Mouse (Mus musculus) neural tube, embryonic 15.5 days (tissue): ENCODE results near the gene Zfp385c. TPM values are rescaled to one million over a fixed set of nuclear protein-coding genes. Genes with fewer than 3 reads are reported as not detected.
A peak's percentile ranks its signal among the peaks of the same experiment; 100 is the strongest.

ENCODE experiments used
- ATAC-seq: fragments of 200-750 bp; cut with Nextera tagmentation; 2 replicates; pipeline ENCODE4 v1.8.0; 2017; ENCODE audit warnings: mild to moderate bottlenecking, moderate TSS enrichment, moderate library complexity; ENCODE audit not compliant: low FRiP score
- H3K27ac ChIP-seq: fragments of 300-500 bp; sonication (generic); replicated peaks from 2 replicates; pipeline ENCODE4 v1.5.1; 2015; ENCODE audit warnings: mild to moderate bottlenecking, inconsistent platforms
- H3K27me3 ChIP-seq: fragments of 300-500 bp; sonication (generic); replicated peaks from 2 replicates; pipeline ENCODE4 v1.6.1; 2015; ENCODE audit warnings: inconsistent platforms
- H3K36me3 ChIP-seq: fragments of 300-500 bp; sonication (generic); 2 replicates; pipeline ENCODE4 v1.6.1; 2015; ENCODE audit warnings: inconsistent platforms
- H3K4me1 ChIP-seq: fragments of 300-500 bp; sonication (generic); 2 replicates; pipeline ENCODE4 v1.6.1; 2015; ENCODE audit warnings: inconsistent platforms
- H3K4me2 ChIP-seq: fragments of 300-500 bp; sonication (generic); 2 replicates; pipeline ENCODE4 v1.6.1; 2015; ENCODE audit warnings: inconsistent platforms, mild to moderate bottlenecking, moderate library complexity
- H3K4me3 ChIP-seq: fragments of 300-500 bp; sonication (generic); replicated peaks from 2 replicates; pipeline ENCODE4 v1.5.1; 2015; ENCODE audit warnings: mild to moderate bottlenecking, inconsistent platforms
- H3K9ac ChIP-seq: fragments of 300-500 bp; sonication (generic); replicated peaks from 2 replicates; pipeline ENCODE4 v1.6.1; 2015; ENCODE audit warnings: mild to moderate bottlenecking, inconsistent platforms
- H3K9me3 ChIP-seq: fragments of 300-500 bp; sonication (generic); replicated peaks from 2 replicates; pipeline ENCODE4 v1.6.1; 2016; ENCODE audit warnings: inconsistent platforms
- WGBS: fragments of 180-500 bp; shearing (Covaris S2); methylation state at CpG from one replicate; pipeline ENCODE4 v1.1.7; 2015; ENCODE audit warnings: mixed read lengths; 5-methylcytosine and 5-hydroxymethylcytosine counted together
- polyA plus RNA-seq: library from polyadenylated mRNA; unstranded; fragments of >200 nt; fragmentation: Nextera tagmentation; extraction: Ambion mirVana; gene quantifications from 2 replicates; pipeline ENCODE4 v1.2.1, GENCODE M21; 2015

Zfp385c gene
- polyA plus RNA-seq, 1 experiment from 2014 or later, result 0.77 TPM

GRCm38 (mm10) chr11:100607121-100607520 is 85.1 kb downstream of the Zfp385c start:
- no peak overlapping the region for H3K27ac ChIP-seq
- H3K36me3 ChIP-seq, result no peaks in the 10 kb centered on the region
- peaks cover 50% of the 10 kb centered on the region for H3K4me1 ChIP-seq
- H3K4me2 ChIP-seq, result no peak overlapping the region
- no peaks in the 10 kb centered on the region for H3K27me3 ChIP-seq
- ATAC-seq, result no peak
- H3K9ac ChIP-seq, result no peak overlapping the region
- 93% methylated on average over 6 of the region's 6 CpGs for WGBS
- no peak overlapping the region for H3K4me3 ChIP-seq
- no peaks in the 10 kb centered on the region for H3K9me3 ChIP-seq

- Histone ChIP-seq H3K9ac (no peak overlapping the region), H3K27me3 (no peaks in the 10 kb centered on the region), H3K27ac (0 out of 2 replicates have a peak overlapping the region, but pooled peaks have one; percentile 6), H3K4me3 (no peak overlapping the region), H3K4me1 (peaks cover 44% of the 10 kb centered on the region), H3K36me3 (peaks cover 10% of the 10 kb centered on the region), H3K9me3 (no peaks in the 10 kb centered on the region), H3K4me2 (no peak overlapping the region)
- ATAC-seq, result no peak
- 82% methylated on average over 10 of the region's 10 CpGs for WGBS
Measured at GRCm38 (mm10) chr11:100605451-100605850, 86.8 kb downstream of the Zfp385c start.

- WGBS, result 78% methylated on average over 4 of the region's 4 CpGs
- no peak overlapping the region for H3K4me3 ChIP-seq
- H3K4me2 ChIP-seq, result no peak overlapping the region
- H3K4me1 ChIP-seq, result peaks cover 35% of the 10 kb centered on the region
- no peak for ATAC-seq
- H3K27ac ChIP-seq, result peak overlapping the region; percentile 54; the same call in 1 of the 2 replicates
- H3K36me3 ChIP-seq, result peaks cover 16% of the 10 kb centered on the region
- H3K27me3 ChIP-seq, result no peaks in the 10 kb centered on the region
- no peaks in the 10 kb centered on the region for H3K9me3 ChIP-seq
- H3K9ac ChIP-seq, result no peak overlapping the region
Measured at GRCm38 (mm10) chr11:100604321-100605005, 87.8 kb downstream of the Zfp385c start.

- WGBS, result 75% methylated on average over 8 of the region's 8 CpGs
- ATAC-seq, result no peak
- no peak overlapping the region for H3K4me3 ChIP-seq
- H3K4me2 ChIP-seq, result no peak overlapping the region
- peak overlapping the region; percentile 54 for H3K27ac ChIP-seq
- H3K9ac ChIP-seq, result no peak overlapping the region
- H3K27me3 ChIP-seq, result no peaks in the 10 kb centered on the region
- no peaks in the 10 kb centered on the region for H3K9me3 ChIP-seq
- H3K36me3 ChIP-seq, result peaks cover 22% of the 10 kb centered on the region
- peaks cover 32% of the 10 kb centered on the region for H3K4me1 ChIP-seq
Measured at GRCm38 (mm10) chr11:100603813-100604212, 88.4 kb downstream of the Zfp385c start.

- Histone ChIP-seq H3K36me3 (peaks cover 29% of the 10 kb centered on the region), H3K27ac (no peak overlapping the region)
- 91% methylated on average over 9 of the region's 9 CpGs for WGBS
Measured at GRCm38 (mm10) chr11:100603155-100603554, 89.1 kb downstream of the Zfp385c start.

GRCm38 (mm10) chr11:100601372-100601771 is 90.9 kb downstream of the Zfp385c start:
- no peak for ATAC-seq
- Histone ChIP-seq H3K4me1 (peaks cover 21% of the 10 kb centered on the region), H3K9ac (no peak overlapping the region), H3K4me2 (no peak overlapping the region), H3K4me3 (no peak overlapping the region), H3K9me3 (no peaks in the 10 kb centered on the region), H3K36me3 (peaks cover 47% of the 10 kb centered on the region), H3K27me3 (no peaks in the 10 kb centered on the region), H3K27ac (no peak overlapping the region)
- WGBS, result 90% methylated on average over 3 of the region's 3 CpGs

More at GRCm38 (mm10) chr11:100603155-100603554, 89.1 kb downstream of the Zfp385c start:
- peaks cover 26% of the 10 kb centered on the region for H3K4me1 ChIP-seq
- H3K9ac ChIP-seq, result no peak overlapping the region
- no peaks in the 10 kb centered on the region for H3K9me3 ChIP-seq
- no peak overlapping the region for H3K4me2 ChIP-seq
- H3K4me3 ChIP-seq, result no peak overlapping the region
- H3K27me3 ChIP-seq, result no peaks in the 10 kb centered on the region
- ATAC-seq, result no peak

GRCm38 (mm10) chr11:100598074-100598473 is 94.2 kb downstream of the Zfp385c start:
- H3K27me3 ChIP-seq, result no peaks in the 10 kb centered on the region
- no peaks in the 10 kb centered on the region for H3K4me1 ChIP-seq
- no peak overlapping the region for H3K9ac ChIP-seq
- no peaks in the 10 kb centered on the region for H3K9me3 ChIP-seq
- H3K27ac ChIP-seq, result no peak overlapping the region
- ATAC-seq, result no peak
- peaks cover 66% of the 10 kb centered on the region for H3K36me3 ChIP-seq
- no peak overlapping the region for H3K4me2 ChIP-seq
- H3K4me3 ChIP-seq, result no peak overlapping the region
- 93% methylated on average over 4 of the region's 4 CpGs for WGBS

- Histone ChIP-seq H3K36me3 (peaks cover 82% of the 10 kb centered on the region), H3K4me1 (no peaks in the 10 kb centered on the region), H3K4me2 (no peak overlapping the region), H3K9ac (no peak overlapping the region), H3K4me3 (no peak overlapping the region), H3K9me3 (no peaks in the 10 kb centered on the region), H3K27me3 (no peaks in the 10 kb centered on the region), H3K27ac (no peak overlapping the region)
- WGBS, result 87% methylated on average over 4 of the region's 4 CpGs
- ATAC-seq, result no peak
Measured at GRCm38 (mm10) chr11:100595533-100595932, 96.7 kb downstream of the Zfp385c start.

GRCm38 (mm10) chr11:100594608-100595007 is 97.6 kb downstream of the Zfp385c start:
- Histone ChIP-seq H3K9me3 (no peaks in the 10 kb centered on the region), H3K27ac (0 out of 2 replicates have a peak overlapping the region, but pooled peaks have one; percentile 0), H3K9ac (no peak overlapping the region), H3K4me1 (no peaks in the 10 kb centered on the region), H3K4me2 (no peak overlapping the region), H3K4me3 (no peak overlapping the region), H3K36me3 (peaks cover 85% of the 10 kb centered on the region), H3K27me3 (no peaks in the 10 kb centered on the region)
- ATAC-seq, result no peak
- WGBS, result 78% methylated on average over 7 of the region's 7 CpGs

- no peaks in the 10 kb centered on the region for H3K9me3 ChIP-seq
- no peak overlapping the region for H3K4me3 ChIP-seq
- no peak for ATAC-seq
- H3K36me3 ChIP-seq, result peaks cover 84% of the 10 kb centered on the region
- H3K4me2 ChIP-seq, result no peak overlapping the region
- no peak overlapping the region for H3K9ac ChIP-seq
- no peaks in the 10 kb centered on the region for H3K27me3 ChIP-seq
- H3K27ac ChIP-seq, result no peak overlapping the region
- WGBS, result 90% methylated on average over 11 of the region's 11 CpGs
- H3K4me1 ChIP-seq, result no peaks in the 10 kb centered on the region
Measured at GRCm38 (mm10) chr11:100592346-100593046, 99.8 kb downstream of the Zfp385c start.

GRCm38 (mm10) chr11:100588462-100588861 is 103.8 kb downstream of the Zfp385c start:
- H3K36me3 ChIP-seq, result peaks cover 96% of the 10 kb centered on the region
- no peak overlapping the region for H3K9ac ChIP-seq
- H3K4me3 ChIP-seq, result no peak overlapping the region
- ATAC-seq, result no peak
- H3K27me3 ChIP-seq, result no peaks in the 10 kb centered on the region
- H3K4me1 ChIP-seq, result no peaks in the 10 kb centered on the region
- no peak overlapping the region for H3K27ac ChIP-seq
- H3K4me2 ChIP-seq, result no peak overlapping the region
- H3K9me3 ChIP-seq, result no peaks in the 10 kb centered on the region
- 99% methylated on average over 2 of the region's 2 CpGs for WGBS

- WGBS, result 94% methylated on average over 3 of the region's 3 CpGs
- H3K4me2 ChIP-seq, result no peak overlapping the region
- no peaks in the 10 kb centered on the region for H3K4me1 ChIP-seq
- H3K4me3 ChIP-seq, result no peak overlapping the region
- no peaks in the 10 kb centered on the region for H3K27me3 ChIP-seq
- ATAC-seq, result no peak
- no peaks in the 10 kb centered on the region for H3K9me3 ChIP-seq
- H3K9ac ChIP-seq, result no peak overlapping the region
- H3K27ac ChIP-seq, result no peak overlapping the region
- H3K36me3 ChIP-seq, result peaks cover 95% of the 10 kb centered on the region
Measured at GRCm38 (mm10) chr11:100585148-100585547, 107.1 kb downstream of the Zfp385c start.
